Mouse (Mus musculus) WW6 (cell line): ENCODE measurements around the gene Fxyd4.
A peak's percentile ranks its signal among the peaks of the same experiment; 100 is the strongest.

ENCODE experiments used
- DNase-seq: peaks from one replicate; pipeline ENCODE4 v3.0.0-alpha.2; 2013; ENCODE audit warnings: low read depth, low spot score

Fxyd4 gene

GRCm38 (mm10) chr6:117937222-117937932 lies at the start of gene Fxyd4:
TSS of gene Fxyd4 (minus strand) at chr6:117937692.
- DNase-seq: no peak

- DNase-seq: no peak
Measured at GRCm38 (mm10) chr6:117987173-117987572, 49.7 kb upstream of the Fxyd4 start.

GRCm38 (mm10) chr6:117966729-117967128 lies 29.2 kb upstream of the Fxyd4 start:
- DNase-seq: no peak

- DNase-seq: no peak
Measured at GRCm38 (mm10) chr6:117963201-117963600, 25.7 kb upstream of the Fxyd4 start.

- DNase-seq: peak; percentile 43
Measured at GRCm38 (mm10) chr6:117956851-117957501, 19.5 kb upstream of the Fxyd4 start.

GRCm38 (mm10) chr6:117956161-117956560 lies 18.7 kb upstream of the Fxyd4 start:
- DNase-seq: no peak

GRCm38 (mm10) chr6:117952330-117952729 lies 14.8 kb upstream of the Fxyd4 start:
- no peak for DNase-seq

- DNase-seq: no peak
Measured at GRCm38 (mm10) chr6:117943899-117944298, 6.4 kb upstream of the Fxyd4 start.

GRCm38 (mm10) chr6:117942769-117943168 lies 5.3 kb upstream of the Fxyd4 start:
- DNase-seq: no peak

- DNase-seq: no peak
Measured at GRCm38 (mm10) chr6:117938951-117939350, 1.5 kb upstream of the Fxyd4 start.

GRCm38 (mm10) chr6:117935681-117936612 lies 1.5 kb downstream of the Fxyd4 start:
- DNase-seq: no peak

GRCm38 (mm10) chr6:117934301-117934700 lies 3.2 kb downstream of the Fxyd4 start:
- no peak for DNase-seq

GRCm38 (mm10) chr6:117932325-117933051 lies 5.0 kb downstream of the Fxyd4 start:
- peak; percentile 65 for DNase-seq

- no peak for DNase-seq
Measured at GRCm38 (mm10) chr6:117929945-117930655, 7.4 kb downstream of the Fxyd4 start.

GRCm38 (mm10) chr6:117928746-117929145 lies 8.7 kb downstream of the Fxyd4 start:
- no peak for DNase-seq

GRCm38 (mm10) chr6:117927955-117928354 lies 9.5 kb downstream of the Fxyd4 start:
- no peak for DNase-seq

- no peak for DNase-seq
Measured at GRCm38 (mm10) chr6:117926871-117927491, 10.5 kb downstream of the Fxyd4 start.

- no peak for DNase-seq
Measured at GRCm38 (mm10) chr6:117922041-117922440, 15.5 kb downstream of the Fxyd4 start.

GRCm38 (mm10) chr6:117920659-117921640 lies 16.5 kb downstream of the Fxyd4 start:
- DNase-seq: no peak
